Mouse (Mus musculus): ENCODE results near the gene Ptprs.

DNA sequence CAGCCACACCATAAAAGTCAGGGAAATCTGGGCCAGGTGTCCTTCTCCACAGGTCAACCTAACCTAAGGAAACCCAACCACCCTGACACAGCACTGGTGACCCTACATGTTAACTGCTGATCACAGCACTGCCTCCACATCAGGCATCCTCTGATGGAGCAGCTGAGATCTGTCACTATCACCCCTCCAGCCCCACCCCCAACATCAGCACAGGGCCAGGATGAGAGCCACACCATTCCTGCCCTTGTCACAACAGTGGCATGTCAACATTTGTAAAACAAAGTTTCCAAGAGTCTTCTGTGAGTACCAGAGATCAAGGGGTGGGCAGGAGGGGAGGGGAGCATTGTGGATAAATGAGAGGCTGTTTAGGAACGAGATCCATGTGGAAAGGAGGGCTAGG is 12.8 kb downstream of the Ptprs start:
- no peak for TF ChIP-seq POLR2A (IDR thresholded peaks at IDR 0.05; ENCODE audit: control insufficient read depth, low read depth, low read length)
- no peak for TF ChIP-seq CTCF (IDR thresholded peaks at IDR 0.05; ENCODE audit: control insufficient read depth, insufficient read depth, insufficient replicate concordance, low read depth, low read length)
